Mouse (Mus musculus): ENCODE data around the gene Gck. TPM values are rescaled to one million over a fixed set of nuclear protein-coding genes. Genes with fewer than 3 reads are reported as not detected.

Gene Gck
- 3.6 and 3.9 TPM in 2 replicates for polyA plus RNA-seq (2015; fragmentation: Nextera tagmentation; extraction: Ambion mirVana)

GRCm38 (mm10) chr11:5949586-5950352 lies at the start of gene Gck:
Gene Gck, minus strand, starts transcription at chr11:5950081.

GRCm38 (mm10) chr11:5955546-5956276 lies 5.8 kb upstream of the Gck start, which contains the start of gene Ykt6:
Gene Ykt6, plus strand, starts transcription at chr11:5955693.

GRCm38 (mm10) chr11:5898531-5898930 lies 51.4 kb downstream of the Gck start, which contains the start of gene Myl7:
Gene Myl7, minus strand, starts transcription at chr11:5898782.

GRCm38 (mm10) chr11:5877921-5878526 lies 71.9 kb downstream of the Gck start, which contains the start of gene Pold2:
Gene Pold2, minus strand, starts transcription at chr11:5878292.

GRCm38 (mm10) chr11:5861678-5862393 lies 88.0 kb downstream of the Gck start, which contains the start of gene Aebp1:
Gene Aebp1, plus strand, starts transcription at chr11:5861947.

Other genes with a start within 250 kb of the Gck start
- 376 and 410 TPM in 2 replicates for gene Mrps24, start 234.4 kb downstream of the Gck start, polyA plus RNA-seq (2015; fragmentation: Nextera tagmentation; extraction: Ambion mirVana)
- 17.3 and 24.6 TPM in 2 replicates for gene Urgcp, start 187.7 kb downstream of the Gck start, polyA plus RNA-seq (2015; fragmentation: Nextera tagmentation; extraction: Ambion mirVana)
- gene Dbnl, start 161.6 kb downstream of the Gck start, polyA plus RNA-seq (2015; fragmentation: Nextera tagmentation; extraction: Ambion mirVana): 59.9 and 79.1 TPM in 2 replicates
- 4.6 and 9.2 TPM in 2 replicates for gene Pgam2, start 146.3 kb downstream of the Gck start, polyA plus RNA-seq (2015; fragmentation: Nextera tagmentation; extraction: Ambion mirVana)
- 6.1 and 8.7 TPM in 2 replicates for gene Polm, start 112.1 kb downstream of the Gck start, polyA plus RNA-seq (2015; fragmentation: Nextera tagmentation; extraction: Ambion mirVana)
- gene Aebp1, start 88.1 kb downstream of the Gck start, polyA plus RNA-seq (2015; fragmentation: Nextera tagmentation; extraction: Ambion mirVana): 159 and 335 TPM in 2 replicates
- gene Pold2, start 71.8 kb downstream of the Gck start, polyA plus RNA-seq (2015; fragmentation: Nextera tagmentation; extraction: Ambion mirVana): 42.4 and 50.9 TPM in 2 replicates
- 10.7 and 13.7 TPM in 2 replicates for gene Myl7, start 51.3 kb downstream of the Gck start, polyA plus RNA-seq (2015; fragmentation: Nextera tagmentation; extraction: Ambion mirVana)
- gene Ykt6, start 5.6 kb upstream of the Gck start, polyA plus RNA-seq (2015; fragmentation: Nextera tagmentation; extraction: Ambion mirVana): 34.0 and 43.6 TPM in 2 replicates
- gene Camk2b, start 116.3 kb upstream of the Gck start, polyA plus RNA-seq (2015; fragmentation: Nextera tagmentation; extraction: Ambion mirVana): 9.7 and 10.8 TPM in 2 replicates
- gene A730071L15Rik, start 249.9 kb upstream of the Gck start, polyA plus RNA-seq (2015; fragmentation: Nextera tagmentation; extraction: Ambion mirVana): 0.40 and 0.47 TPM in 2 replicates